Mouse (Mus musculus): ENCODE results near the gene Kcnh8. TPM values are rescaled to one million over a fixed set of nuclear protein-coding genes. Genes with fewer than 3 reads are reported as not detected.
A peak's percentile ranks its signal among the peaks of the same experiment; 100 is the strongest.

Kcnh8 gene
- total RNA-seq (2021), result 1 to 10 TPM; 1.3 to 1.4 TPM
- long read RNA-seq, result 0 reads

- peak; percentile 34 to 39 for DNase-seq (ENCODE audit: low spot score in 2 of 2)
Observed at GRCm38 (mm10) chr17:52602093-52602780, at the start of gene Kcnh8. TSS of gene Kcnh8 (plus strand) at chr17:52602709.

GRCm38 (mm10) chr17:52559961-52560720 lies 42.4 kb upstream of the Kcnh8 start:
- DNase-seq (ENCODE audit: low spot score in 2 of 2), result peak; percentile 58 to 72

GRCm38 (mm10) chr17:52565467-52566155 lies 36.9 kb upstream of the Kcnh8 start:
- DNase-seq (ENCODE audit: low spot score in 2 of 2), result no peak

GRCm38 (mm10) chr17:52569584-52570270 lies 32.8 kb upstream of the Kcnh8 start:
- DNase-seq (ENCODE audit: low spot score in 2 of 2), result no peak

- no peak for DNase-seq (ENCODE audit: low spot score in 2 of 2)
Observed at GRCm38 (mm10) chr17:52572229-52572628, 30.3 kb upstream of the Kcnh8 start.

GRCm38 (mm10) chr17:52591503-52592194 lies 10.9 kb upstream of the Kcnh8 start:
- DNase-seq (ENCODE audit: low spot score in 2 of 2), result no peak

- DNase-seq (ENCODE audit: low spot score in 2 of 2), result no peak
Observed at GRCm38 (mm10) chr17:52599141-52599540, 3.4 kb upstream of the Kcnh8 start.

GRCm38 (mm10) chr17:52600882-52601371 lies 1.6 kb upstream of the Kcnh8 start:
- DNase-seq (ENCODE audit: low spot score in 2 of 2), result peak; percentile 64 to 73

- DNase-seq (ENCODE audit: low spot score in 2 of 2), result no peak
Observed at GRCm38 (mm10) chr17:52602781-52603170, 267 bp downstream of the Kcnh8 start.

- DNase-seq (ENCODE audit: low spot score in 2 of 2), result no peak
Observed at GRCm38 (mm10) chr17:52603411-52603810, 902 bp downstream of the Kcnh8 start.

- no peak for DNase-seq (ENCODE audit: low spot score in 2 of 2)
Observed at GRCm38 (mm10) chr17:52611382-52611781, 8.9 kb downstream of the Kcnh8 start.

- DNase-seq (ENCODE audit: low spot score in 2 of 2), result no peak
Observed at GRCm38 (mm10) chr17:52649186-52649585, 46.7 kb downstream of the Kcnh8 start.

GRCm38 (mm10) chr17:52691988-52692387 lies 89.5 kb downstream of the Kcnh8 start:
- no peak for DNase-seq (ENCODE audit: low spot score in 2 of 2)

GRCm38 (mm10) chr17:52701944-52702343 lies 99.4 kb downstream of the Kcnh8 start:
- no peak for DNase-seq (ENCODE audit: low spot score in 2 of 2)

GRCm38 (mm10) chr17:52712319-52712718 lies 109.8 kb downstream of the Kcnh8 start:
- no peak for DNase-seq (ENCODE audit: low spot score in 2 of 2)

- DNase-seq (ENCODE audit: low spot score in 2 of 2), result no peak
Observed at GRCm38 (mm10) chr17:52722214-52722613, 119.7 kb downstream of the Kcnh8 start.

- no peak for DNase-seq (ENCODE audit: low spot score in 2 of 2)
Observed at GRCm38 (mm10) chr17:52728806-52729205, 126.3 kb downstream of the Kcnh8 start.

GRCm38 (mm10) chr17:52738436-52738835 lies 135.9 kb downstream of the Kcnh8 start:
- no peak for DNase-seq (ENCODE audit: low spot score in 2 of 2)

GRCm38 (mm10) chr17:52788151-52788550 lies 185.6 kb downstream of the Kcnh8 start:
- no peak for DNase-seq (ENCODE audit: low spot score in 2 of 2)

- DNase-seq (ENCODE audit: low spot score in 2 of 2), result peak in 1 of 2 experiments; percentile 11
Observed at GRCm38 (mm10) chr17:52804463-52804862, 202.0 kb downstream of the Kcnh8 start.

- DNase-seq (ENCODE audit: low spot score in 2 of 2), result peak; percentile 14 to 20
Observed at GRCm38 (mm10) chr17:52810773-52811172, 208.3 kb downstream of the Kcnh8 start.

Data from layer of hippocampus, postnatal 10 days (tissue).